Mouse (Mus musculus) c-Kit-positive CD71-negative TER-119-negative erythroid progenitor cells, embryonic 14.5 days (primary cell): ENCODE measurements at regions not wholly inside any gene's neighbourhood (a gene's known extent, or its start where the extent isn't known, plus 50 kb on each side); places are given as distances from the start of the nearest gene placed in this dataset.
A peak's percentile ranks its signal among the peaks of the same experiment; 100 is the strongest.

Source experiments
- DNase-seq: peaks from one replicate; pipeline ENCODE4 v3.0.0-alpha.2; 2013; ENCODE audit warnings: low read depth

DNA sequence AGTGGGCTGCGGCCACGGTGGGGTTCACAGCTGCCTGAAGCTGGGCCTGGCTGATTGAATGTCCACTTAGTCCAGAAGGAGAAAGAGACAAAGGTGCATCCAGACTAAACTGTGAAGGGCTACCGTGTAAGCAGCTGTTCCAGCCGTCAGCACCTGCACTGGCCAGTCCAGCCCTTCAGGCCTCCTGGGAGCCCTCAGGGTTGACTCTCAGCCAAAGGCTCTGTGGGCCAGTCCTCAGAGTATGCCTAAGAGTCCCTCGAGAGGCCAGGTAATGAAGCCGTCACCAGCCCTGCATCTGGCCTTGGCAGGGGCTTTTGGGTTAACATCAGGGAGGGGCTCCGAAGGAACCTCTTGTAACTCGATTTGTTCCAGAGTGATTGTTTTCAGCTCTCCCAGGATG, 187.4 kb downstream of the Gpd2 start:
- no peak for DNase-seq

GRCm38 (mm10) chr2:57425439-57425838, 188.0 kb downstream of the Gpd2 start:
- DNase-seq, result no peak

DNA sequence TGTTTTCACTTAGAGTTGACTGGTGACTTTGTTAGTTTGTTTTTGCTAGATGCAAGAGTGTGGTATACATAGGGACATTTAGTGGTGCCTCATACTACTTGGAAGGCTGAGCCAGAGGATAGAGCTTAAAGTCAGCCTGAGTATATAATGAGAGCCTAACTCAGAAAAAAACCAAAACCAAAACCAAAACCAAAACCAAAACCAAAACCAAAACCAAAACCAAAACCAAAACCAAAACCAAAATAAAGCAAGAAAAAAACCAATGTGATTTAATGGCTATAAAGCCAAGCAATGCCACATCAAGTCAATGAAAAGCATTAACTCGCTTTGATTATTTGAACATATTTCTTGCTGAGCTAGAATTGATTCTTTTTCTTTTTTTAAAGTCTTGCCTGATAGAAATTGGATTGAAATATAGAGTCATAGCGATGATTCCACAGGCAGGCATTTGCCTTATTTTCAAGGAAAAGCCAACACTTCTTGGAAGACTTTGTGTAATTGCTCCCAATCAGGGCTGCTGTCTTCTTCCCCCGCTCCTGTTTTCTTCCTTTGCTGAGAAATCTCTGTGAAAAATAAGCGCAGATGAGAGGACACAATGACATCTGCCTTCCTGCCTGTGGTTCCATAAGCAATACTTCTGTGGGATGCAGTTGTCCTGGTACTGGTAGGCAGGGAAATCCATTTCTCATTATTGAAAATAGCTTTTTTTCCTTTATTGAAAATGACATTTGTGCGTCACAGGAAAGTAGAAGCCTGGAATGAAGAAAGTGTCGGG, 213.7 kb downstream of the Gpd2 start:
- no peak for DNase-seq

DNA sequence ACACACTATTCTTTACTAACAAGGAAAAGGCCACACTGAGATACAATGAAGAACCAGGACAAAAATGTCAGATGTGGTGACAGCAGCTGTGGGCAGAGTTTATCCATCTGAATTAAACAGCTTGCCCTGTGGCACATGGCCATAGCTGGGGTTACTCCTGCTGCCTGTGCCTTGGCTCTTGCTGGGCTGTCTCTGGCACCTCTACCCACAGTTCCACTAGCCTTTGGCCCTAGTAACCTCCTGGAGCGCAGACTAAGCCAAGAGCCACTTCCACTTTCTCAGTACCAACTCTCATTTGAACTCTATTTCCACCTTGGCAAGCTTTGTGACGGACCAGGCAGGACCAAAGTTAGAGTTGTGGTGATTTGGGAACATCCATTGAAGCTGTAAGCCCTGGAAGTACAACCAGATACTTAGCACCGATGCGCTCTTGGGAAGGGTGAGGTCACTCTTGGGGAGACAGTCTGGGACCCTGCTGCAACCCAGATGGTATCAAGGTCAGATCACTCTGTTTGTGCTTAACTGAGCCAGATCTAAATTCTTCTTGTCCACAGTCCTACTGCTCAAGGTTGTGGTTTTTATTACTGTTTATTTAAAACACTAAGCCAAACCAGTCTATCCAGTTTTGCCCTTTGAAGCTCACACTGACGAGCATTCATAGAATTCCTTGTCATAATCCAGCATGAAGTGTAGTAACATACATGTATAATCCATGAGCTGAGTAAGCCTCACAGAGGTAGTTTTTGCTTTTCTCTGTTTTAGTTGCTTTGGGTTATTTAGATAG, 216.7 kb downstream of the Gpd2 start:
- no peak for DNase-seq

DNA sequence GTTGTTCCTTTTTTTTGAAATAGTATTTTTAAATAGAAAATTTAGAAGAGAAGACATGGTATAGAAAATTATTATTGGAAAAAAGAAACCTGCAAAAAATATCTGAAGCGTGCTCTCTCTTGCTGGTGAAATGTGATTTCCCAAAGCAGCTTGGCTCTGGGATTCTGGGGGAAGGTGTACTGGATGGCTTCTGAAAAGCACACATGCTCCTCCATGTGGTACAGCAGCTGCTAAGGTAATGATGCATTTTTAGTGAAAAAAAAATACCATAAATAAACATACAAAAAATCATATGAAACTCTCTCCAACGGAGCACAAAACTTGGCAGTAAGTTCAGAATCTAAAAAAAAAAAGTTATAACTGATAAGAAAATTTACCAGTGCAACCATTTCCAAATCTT, 222.5 kb downstream of the Gpd2 start:
- no peak for DNase-seq

- no peak for DNase-seq
Observed at GRCm38 (mm10) chr2:57473873-57474272, 236.4 kb downstream of the Gpd2 start.

- DNase-seq, result no peak
Observed at GRCm38 (mm10) chr2:57492116-57492515, 254.7 kb downstream of the Gpd2 start.

DNA sequence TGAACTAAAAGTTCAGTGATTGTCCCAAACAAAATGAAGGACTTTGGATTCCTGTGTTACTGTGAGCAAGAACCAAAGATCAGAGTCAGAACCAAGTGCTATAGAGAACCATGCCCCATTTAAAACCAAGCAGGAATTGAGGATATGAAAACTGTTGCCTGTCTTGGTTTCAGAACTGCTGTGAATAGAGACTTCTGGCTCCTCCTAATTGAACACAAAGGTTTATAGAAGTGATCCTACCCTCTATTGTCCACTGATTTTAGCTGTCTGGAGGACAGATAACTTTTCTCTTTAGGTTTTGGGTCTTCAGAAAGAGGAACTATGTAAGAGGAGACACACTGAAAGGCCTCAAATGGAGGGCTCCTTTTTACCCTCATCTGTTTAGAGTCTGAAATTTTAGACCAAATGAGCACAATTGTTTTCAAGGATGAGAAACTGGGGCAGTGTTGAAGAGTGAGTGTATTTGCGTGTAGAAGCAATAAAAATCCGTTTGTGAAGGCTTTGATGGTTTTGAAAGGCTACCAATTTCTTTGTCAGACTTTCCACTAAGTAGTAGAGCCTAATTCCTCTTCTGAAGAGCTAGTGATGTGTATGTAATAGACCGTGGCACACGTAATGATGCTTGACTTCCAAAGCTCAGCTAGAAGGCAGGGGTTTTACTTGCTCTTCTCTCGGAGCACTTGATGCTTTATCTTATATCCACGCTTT, 255.6 kb downstream of the Gpd2 start:
- DNase-seq, result no peak

- no peak for DNase-seq
Observed at GRCm38 (mm10) chr2:57496315-57496954, 259.0 kb downstream of the Gpd2 start.

- no peak for DNase-seq
Observed at GRCm38 (mm10) chr2:57497933-57498332, 260.5 kb downstream of the Gpd2 start.

GRCm38 (mm10) chr2:57504678-57505077, 267.2 kb downstream of the Gpd2 start:
- DNase-seq, result no peak

- DNase-seq, result no peak
Observed at GRCm38 (mm10) chr2:57522465-57522864, 285.0 kb downstream of the Gpd2 start.

GRCm38 (mm10) chr2:57522983-57523382, 285.5 kb downstream of the Gpd2 start:
- DNase-seq, result no peak

DNA sequence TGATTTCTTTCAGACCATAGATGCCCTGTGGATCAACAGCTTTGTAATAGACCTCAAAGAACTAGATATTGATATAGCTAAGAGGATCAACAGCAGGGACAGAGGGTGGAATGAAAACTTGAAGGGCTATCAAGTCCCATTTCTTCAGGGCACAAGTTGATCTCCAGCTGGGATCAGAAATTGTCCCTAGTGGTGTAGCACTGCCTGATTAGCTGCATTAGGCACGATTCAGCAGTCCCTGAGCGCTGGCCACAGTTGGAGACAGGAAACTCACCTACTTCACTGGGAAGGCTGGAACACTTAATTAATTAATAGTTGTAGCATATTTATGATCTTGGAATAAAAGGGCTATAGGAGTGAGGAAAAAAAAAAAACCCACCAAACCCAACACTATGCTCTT, 290.5 kb downstream of the Gpd2 start:
- DNase-seq, result no peak

GRCm38 (mm10) chr2:57539842-57540241, 302.4 kb downstream of the Gpd2 start:
- DNase-seq, result no peak

DNA sequence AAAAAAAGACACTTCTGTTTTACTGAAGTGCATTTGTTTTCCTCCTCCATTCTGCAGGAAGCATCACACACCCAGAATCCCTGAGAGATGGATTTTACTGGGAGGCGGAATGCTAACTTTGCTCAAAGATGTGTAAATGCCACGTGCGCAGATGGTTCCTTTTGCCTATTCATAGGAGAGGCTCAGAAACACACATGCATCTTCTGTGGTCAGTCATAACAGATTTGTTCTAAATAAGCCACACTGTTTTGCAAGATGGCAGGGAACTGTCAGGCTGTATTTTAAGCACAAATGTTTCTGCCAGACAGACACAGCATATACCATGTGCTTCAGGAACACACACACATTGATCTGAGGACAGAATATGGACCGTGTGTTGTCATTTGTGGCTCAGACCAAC, 327.8 kb downstream of the Gpd2 start:
- no peak for DNase-seq

GRCm38 (mm10) chr2:57566103-57566502, 328.7 kb downstream of the Gpd2 start:
- DNase-seq, result no peak

GRCm38 (mm10) chr2:57567183-57567582, 329.7 kb downstream of the Gpd2 start:
- no peak for DNase-seq

GRCm38 (mm10) chr2:57587065-57587464, 349.6 kb downstream of the Gpd2 start:
- peak; percentile 4 for DNase-seq

GRCm38 (mm10) chr2:57593558-57593957, 356.1 kb downstream of the Gpd2 start:
- no peak for DNase-seq

- DNase-seq, result no peak
Observed at GRCm38 (mm10) chr2:57597694-57598358, 360.4 kb downstream of the Gpd2 start.

GRCm38 (mm10) chr2:57611599-57611998, 374.2 kb downstream of the Gpd2 start:
- no peak for DNase-seq
